Mouse (Mus musculus) spleen, adult 2 months (tissue): ENCODE measurements at regions not wholly inside any gene's neighbourhood (a gene's known extent, or its start where the extent isn't known, plus 50 kb on each side); places are given as distances from the start of the nearest gene placed in this dataset.

Source experiments
- CTCF ChIP-seq: fragments of 200-500 bp; IDR thresholded peaks from 2 replicates; pipeline ENCODE4 v1.5.1; 2011; ENCODE audit warnings: mild to moderate bottlenecking, inconsistent platforms; ENCODE audit not compliant: insufficient read depth, insufficient read length, insufficient replicate concordance; ENCODE audit errors: extremely low read depth
- POLR2A ChIP-seq: fragments of 200-500 bp; IDR thresholded peaks from 2 replicates; pipeline ENCODE4 v1.6.1; 2011; ENCODE audit warnings: low read depth, low read length, inconsistent platforms

- no peak for TF ChIP-seq CTCF
- TF ChIP-seq POLR2A: no peak
Measured at GRCm38 (mm10) chr6:24301681-24302080, 133.8 kb upstream of the Slc13a1 start.
